Mouse (Mus musculus) G1E-ER4 (cell line): ENCODE data around the gene Tmem139. TPM values are rescaled to one million over a fixed set of nuclear protein-coding genes. Genes with fewer than 3 reads are reported as not detected.

Experiments used
- GATA1 ChIP-seq: IDR thresholded peaks from one replicate; pipeline ENCODE4 v1.8.0; 2012; ENCODE audit warnings: low read length, inconsistent platforms
- polyA plus RNA-seq: library from polyadenylated mRNA; stranded (reverse); fragments of >175 nt; gene quantifications from 2 replicates; pipeline ENCODE4 v1.2.3, GENCODE M21; 2012

Tmem139 gene
- polyA plus RNA-seq, 1 experiment: not detected

- no peak for TF ChIP-seq GATA1
These were observed 1.3 kb upstream of the Tmem139 start for GRCm38 (mm10) chr6:42260430-42260829.

DNA sequence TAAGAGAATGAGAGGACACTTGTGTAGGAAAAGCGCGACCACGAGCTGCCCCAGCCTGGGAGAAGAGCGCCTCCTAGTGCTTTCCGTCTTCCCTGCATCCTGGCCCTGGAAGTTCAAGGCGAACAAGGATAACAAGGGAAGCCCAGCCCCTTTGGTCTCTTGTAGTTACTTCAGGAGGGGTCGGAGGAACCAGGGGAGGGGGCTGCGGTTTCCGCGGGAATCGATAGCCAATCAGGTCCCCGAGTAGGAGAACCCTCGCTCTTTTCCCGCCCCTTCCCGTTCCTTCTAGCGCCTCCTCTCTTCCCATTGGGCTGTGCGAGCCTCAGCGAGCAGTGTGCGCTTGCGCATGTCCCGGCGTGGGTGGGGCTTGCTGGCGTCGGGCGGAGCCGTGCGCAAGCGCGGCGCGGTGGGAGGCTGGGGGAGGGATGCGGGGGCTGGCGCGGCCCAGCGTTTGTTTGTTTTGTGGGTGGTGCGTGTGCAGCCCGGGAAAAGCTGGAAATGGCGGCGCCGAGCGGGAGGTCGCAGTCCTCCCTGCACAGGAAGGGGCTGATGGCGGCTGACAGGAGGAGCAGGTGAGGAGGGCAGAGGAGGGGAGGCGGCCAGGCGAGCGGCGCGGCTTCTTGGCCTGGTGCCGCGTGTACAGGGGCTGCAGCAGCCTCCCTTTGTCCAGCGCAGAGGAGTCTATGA lies 3.0 kb downstream of the Tmem139 start, which contains the start of gene Casp2:
Casp2 (plus strand) TSS at position 360 of the 687 bp plus-strand sequence.
- no peak for TF ChIP-seq GATA1

DNA sequence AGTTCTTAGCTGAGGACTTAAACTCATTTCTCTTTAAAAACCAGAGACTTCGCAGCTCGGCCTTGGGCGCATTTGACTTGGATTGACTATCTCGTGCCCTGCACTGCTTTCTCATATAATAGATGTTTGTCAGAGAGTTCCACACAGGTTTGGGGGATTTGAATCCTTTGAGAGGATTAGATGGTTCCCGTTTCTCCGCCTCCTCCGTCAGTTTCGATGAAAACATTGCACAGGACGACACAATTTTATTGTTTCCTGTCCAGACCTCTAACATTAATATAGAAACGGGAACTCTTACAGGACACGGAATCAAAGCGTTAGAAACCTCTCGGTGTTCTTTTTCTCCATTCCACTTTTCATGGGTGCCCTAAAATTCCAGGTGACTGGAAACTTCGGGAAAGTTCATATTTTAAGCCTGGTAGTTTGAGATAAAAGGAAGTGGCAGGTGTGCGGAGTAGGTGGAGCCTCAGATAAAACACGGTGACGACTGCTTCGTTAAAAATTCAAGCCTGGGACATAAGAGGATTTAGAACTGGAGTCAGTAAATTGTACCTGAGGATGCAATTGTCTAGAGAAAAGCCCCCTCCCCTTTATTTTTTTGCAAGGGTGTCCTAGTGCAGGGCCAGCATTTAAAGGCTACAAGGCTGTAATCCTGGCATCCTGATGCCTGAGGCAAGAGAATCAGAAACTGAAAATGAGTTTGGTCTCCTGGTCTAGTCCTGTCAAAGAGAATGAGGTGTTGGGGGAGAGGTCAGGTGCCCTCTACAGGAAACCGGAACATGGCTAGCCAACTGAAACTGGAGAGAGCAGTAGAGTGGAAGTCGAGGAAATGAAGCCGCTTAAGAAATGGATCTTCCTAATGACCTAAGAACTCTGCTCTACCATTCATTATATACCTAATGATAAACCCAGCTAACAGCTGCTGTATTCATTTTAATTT lies 3.9 kb downstream of the Tmem139 start:
- TF ChIP-seq GATA1: no peak

DNA sequence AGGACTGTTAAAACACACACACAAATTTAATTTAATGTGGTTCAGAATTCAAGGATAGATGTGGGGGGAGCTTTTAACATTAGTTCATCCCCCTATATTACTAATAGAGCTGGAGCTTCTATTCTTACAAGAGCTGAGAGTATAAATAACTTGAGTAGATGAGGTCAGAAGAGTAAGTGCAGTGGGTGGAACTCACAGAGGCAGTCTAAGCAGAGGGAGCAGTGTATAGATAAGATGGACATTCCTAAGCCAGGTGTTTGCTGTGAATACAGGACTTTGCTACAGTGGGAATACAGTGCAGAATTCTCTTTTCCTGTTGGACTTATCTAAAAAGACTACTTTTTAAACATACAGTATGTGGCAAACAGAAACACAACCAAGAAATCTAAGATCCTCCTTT lies 9.0 kb downstream of the Tmem139 start:
- no peak for TF ChIP-seq GATA1

GRCm38 (mm10) chr6:42276151-42276550 lies 14.4 kb downstream of the Tmem139 start:
- no peak for TF ChIP-seq GATA1

DNA sequence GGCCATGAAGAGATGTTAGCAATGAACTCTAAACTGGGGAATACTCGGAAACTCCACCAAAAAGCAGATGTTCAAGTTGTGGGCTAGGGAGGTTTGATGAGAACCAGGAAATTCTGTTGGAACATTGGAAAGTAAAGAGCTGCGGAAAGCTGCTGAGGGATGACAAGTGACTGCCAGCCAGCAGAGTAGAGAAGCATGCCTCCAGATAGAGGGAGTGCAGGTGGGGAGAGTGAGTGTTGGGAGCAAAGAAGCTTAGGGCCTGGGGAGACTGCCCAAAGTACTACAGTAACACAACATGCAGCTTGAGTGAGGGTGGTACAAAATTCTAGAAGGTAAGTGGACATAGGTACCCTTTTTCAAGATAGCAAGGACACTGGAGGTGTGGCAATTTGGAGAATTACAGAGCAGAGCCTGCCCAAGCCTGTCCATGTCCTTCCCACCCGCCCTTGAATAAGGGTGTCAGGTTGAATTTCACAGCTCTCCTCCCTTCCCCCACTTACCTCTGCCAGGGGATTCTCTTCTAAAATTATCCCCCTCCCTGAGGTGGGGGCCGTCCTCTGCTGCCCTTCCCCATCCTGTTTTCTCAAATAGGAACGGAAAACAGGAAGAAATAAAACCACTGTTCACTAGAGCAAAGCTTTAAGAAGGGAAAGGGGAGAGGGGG lies 21.2 kb downstream of the Tmem139 start:
- TF ChIP-seq GATA1: no peak

DNA sequence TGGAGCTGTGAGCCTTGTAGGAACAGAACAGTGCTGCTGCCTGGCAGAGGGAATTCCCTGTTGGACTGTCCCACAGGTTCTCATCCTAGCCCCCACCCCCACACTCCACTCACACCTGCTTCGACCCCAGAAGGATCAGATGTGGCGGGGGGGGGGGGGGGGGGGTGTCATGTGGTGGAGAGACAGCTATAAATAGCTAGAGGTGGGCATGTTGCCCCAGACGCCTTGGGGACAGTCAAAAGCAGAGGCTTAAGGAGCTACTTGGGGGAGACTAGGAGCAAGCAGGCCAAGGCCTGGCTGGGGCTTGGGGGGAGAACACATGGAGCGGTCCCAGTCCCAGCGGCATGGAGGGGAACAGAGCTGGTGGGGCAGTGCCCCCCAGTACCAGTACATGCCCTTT lies 24.7 kb downstream of the Tmem139 start, which contains the start of gene Clcn1:
Clcn1 (plus strand) TSS at position 238 of the 400 bp plus-strand sequence.
- no peak for TF ChIP-seq GATA1

DNA sequence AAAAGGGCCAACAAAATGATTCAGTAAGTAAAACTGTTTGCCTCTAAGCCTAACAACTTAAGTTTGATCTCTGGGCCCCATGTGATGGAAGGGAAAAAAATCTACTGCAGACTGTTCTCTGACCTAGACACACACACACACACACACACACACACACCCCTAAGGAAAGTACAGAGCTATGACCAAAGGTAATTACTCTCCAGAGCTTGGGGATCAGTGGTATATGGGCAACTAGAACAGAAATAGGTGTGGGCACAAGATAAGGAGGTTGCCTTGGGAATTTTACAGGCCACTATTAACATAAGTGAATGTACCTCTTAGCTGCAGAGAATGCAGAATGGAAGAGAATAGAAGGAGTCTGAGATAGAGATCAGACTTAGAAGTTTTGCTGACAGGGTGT lies 25.8 kb downstream of the Tmem139 start:
- no peak for TF ChIP-seq GATA1

DNA sequence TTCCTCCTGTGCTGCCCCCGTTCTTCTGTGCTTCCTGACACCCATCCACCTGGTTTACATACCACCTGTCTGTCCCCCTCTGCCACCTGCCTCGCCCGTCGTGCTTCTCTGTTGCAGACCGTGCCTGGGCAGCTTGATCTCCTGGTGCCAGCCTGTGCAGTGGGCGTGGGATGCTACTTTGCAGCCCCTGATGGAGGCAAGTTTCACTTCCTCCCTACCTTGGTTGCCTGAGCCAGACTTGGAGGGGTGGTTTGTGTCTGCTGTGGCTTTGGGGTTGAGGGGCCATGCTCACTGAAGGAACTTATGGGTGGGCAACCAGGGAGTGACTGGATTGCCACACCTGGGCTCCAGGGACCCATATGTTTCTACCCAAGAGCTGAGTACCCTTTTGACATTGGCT lies 31.6 kb downstream of the Tmem139 start:
- no peak for TF ChIP-seq GATA1

GRCm38 (mm10) chr6:42295549-42296094 lies 33.9 kb downstream of the Tmem139 start:
- no peak for TF ChIP-seq GATA1

- TF ChIP-seq GATA1: no peak
These were observed 37.6 kb downstream of the Tmem139 start for GRCm38 (mm10) chr6:42299362-42299761.

DNA sequence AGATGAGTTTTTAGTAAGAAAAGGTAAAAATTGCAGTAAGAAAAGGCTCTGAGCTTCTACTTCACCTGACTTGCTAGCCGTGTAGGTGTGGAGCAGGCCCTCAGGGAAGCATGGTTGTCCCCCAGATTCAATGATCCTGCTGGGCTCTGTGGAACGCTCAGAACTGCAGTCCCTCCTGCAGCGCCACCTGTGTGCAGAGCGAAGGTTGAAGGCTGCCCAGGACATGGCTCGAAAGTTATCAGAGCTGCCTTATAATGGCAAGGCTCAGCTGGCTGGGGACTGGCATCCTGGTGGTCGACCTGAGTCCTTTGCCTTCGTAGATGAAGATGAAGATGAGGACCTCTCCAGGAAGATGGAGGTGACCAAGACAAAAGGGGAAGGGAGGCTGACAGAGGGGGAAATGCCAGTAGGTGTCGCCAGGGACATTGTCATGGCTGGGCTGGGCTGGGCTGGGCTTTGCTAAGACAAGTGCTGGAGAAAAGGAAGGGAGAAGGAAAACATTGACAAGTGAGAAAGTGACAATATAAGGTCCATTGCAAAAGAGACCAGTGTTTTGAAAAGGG lies 48.1 kb downstream of the Tmem139 start:
- no peak for TF ChIP-seq GATA1

DNA sequence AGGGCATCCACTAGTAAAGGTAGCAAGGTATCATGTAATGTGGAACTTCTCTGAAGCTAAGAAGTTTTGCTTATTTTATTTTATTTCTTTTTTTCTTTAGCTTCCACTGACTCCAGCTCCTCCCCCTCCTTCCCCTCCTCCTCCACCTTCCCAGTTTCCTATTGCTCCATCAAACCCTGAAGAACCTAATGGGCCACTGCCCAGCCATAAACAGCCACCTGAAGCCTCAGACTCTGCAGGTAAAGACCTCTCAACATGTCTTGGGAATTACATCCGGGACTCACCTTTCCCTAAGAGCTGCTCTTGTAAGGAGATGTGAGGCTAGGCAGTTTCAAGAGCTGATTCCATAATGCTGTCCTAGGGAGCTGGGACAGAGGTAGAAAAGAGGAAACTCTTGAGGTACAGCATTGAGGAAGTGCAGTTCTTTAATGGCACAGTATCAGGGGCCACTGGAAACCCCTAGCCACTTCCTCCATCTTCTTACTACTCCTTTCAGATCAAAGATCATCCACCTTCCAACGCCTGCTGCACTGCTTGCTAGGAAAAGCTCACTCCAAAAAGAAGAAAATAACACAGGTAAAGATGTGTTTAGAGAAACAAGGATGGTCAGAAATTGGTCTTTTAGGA lies 48.8 kb downstream of the Tmem139 start:
- TF ChIP-seq GATA1: no peak

Other genes starting within 250 kb of the Tmem139 start
- not detected in 2 replicates for gene Sva, start 223.6 kb upstream of the Tmem139 start, polyA plus RNA-seq
- not detected in 2 replicates for gene Tas2r139, start 121.0 kb upstream of the Tmem139 start, polyA plus RNA-seq
- not detected in 2 replicates for gene Tas2r144, start 46.6 kb upstream of the Tmem139 start, polyA plus RNA-seq
- gene Gstk1, start 16.0 kb upstream of the Tmem139 start, polyA plus RNA-seq: not detected in 2 replicates
- gene Casp2, start 3.0 kb downstream of the Tmem139 start, polyA plus RNA-seq: 4.3 and 6.7 TPM in 2 replicates
- gene Clcn1, start 24.7 kb downstream of the Tmem139 start, polyA plus RNA-seq: not detected in 2 replicates
- not detected in 2 replicates for gene Fam131b, start 62.7 kb downstream of the Tmem139 start, polyA plus RNA-seq
- gene Zyx, start 87.7 kb downstream of the Tmem139 start, polyA plus RNA-seq: 387 and 522 TPM in 2 replicates
- gene Epha1, start 111.3 kb downstream of the Tmem139 start, polyA plus RNA-seq: not detected in 2 replicates
- not detected in 2 replicates for gene Tas2r143, start 138.3 kb downstream of the Tmem139 start, polyA plus RNA-seq
- gene Tas2r135, start 143.5 kb downstream of the Tmem139 start, polyA plus RNA-seq: not detected in 2 replicates
- gene Tas2r126, start 172.6 kb downstream of the Tmem139 start, polyA plus RNA-seq: not detected in 2 replicates
- gene Olfr458, start 203.2 kb downstream of the Tmem139 start, polyA plus RNA-seq: not detected in 2 replicates
- not detected in 2 replicates for gene Olfr457, start 214.4 kb downstream of the Tmem139 start, polyA plus RNA-seq
- gene Olfr456, start 225.2 kb downstream of the Tmem139 start, polyA plus RNA-seq: not detected in 2 replicates